Mouse (Mus musculus): ENCODE data around the gene Arhgap11a. TPM values are rescaled to one million over a fixed set of nuclear protein-coding genes. Genes with fewer than 3 reads are reported as not detected.
A peak's percentile ranks its signal among the peaks of the same experiment; 100 is the strongest.

The Arhgap11a gene
- total and polyA plus RNA-seq, 2 experiments from 2014 or later: 1.3 to 2.0 TPM

GRCm38 (mm10) chr2:113866155-113866554 lies 17.7 kb upstream of the Arhgap11a start:
- Histone ChIP-seq H3K4me1 (ENCODE audit: insufficient read depth, low read length) (no peaks in the 10 kb centered on the region), H3K27ac (ENCODE audit: low read depth, low read length) (no peak overlapping the region), H3K9ac (replicated peaks; ENCODE audit: low read length, poor library complexity, severe bottlenecking) (no peak overlapping the region), H3K9me3 (ENCODE audit: low read length) (no peaks in the 10 kb centered on the region), H3K4me2 (ENCODE audit: low read depth, low read length, poor library complexity, severe bottlenecking) (no peak overlapping the region), H3K4me3 (ENCODE audit: low read depth, low read length) (no peak overlapping the region), H3K36me3 (ENCODE audit: insufficient read depth, low read length) (no peaks in the 10 kb centered on the region), H3K27me3 (ENCODE audit: insufficient read depth, low read length) (no peaks in the 10 kb centered on the region)
- peak; percentile 75 for TF ChIP-seq CTCF (IDR thresholded peaks at IDR 0.05)
- peak; percentile 61 for DNase-seq (ENCODE audit: low spot score)
- 32% methylated on average over 2 of the region's 2 CpGs for WGBS
- ATAC-seq (ENCODE audit: low FRiP score): no peak

GRCm38 (mm10) chr2:113849141-113849540 lies 680 bp upstream of the Arhgap11a start:
- DNase-seq (ENCODE audit: low spot score) (peak; percentile 52), ATAC-seq (ENCODE audit: low FRiP score) (peak; percentile 76)
- H3K9me3 ChIP-seq (ENCODE audit: low read length): no peaks in the 10 kb centered on the region
- H3K4me2 ChIP-seq (ENCODE audit: low read depth, low read length, poor library complexity, severe bottlenecking): peak overlapping the region; percentile 96
- H3K27me3 ChIP-seq (ENCODE audit: insufficient read depth, low read length): no peaks in the 10 kb centered on the region
- no peaks in the 10 kb centered on the region for H3K4me1 ChIP-seq (ENCODE audit: insufficient read depth, low read length)
- H3K27ac ChIP-seq (ENCODE audit: low read depth, low read length): peak overlapping the region; percentile 82
- TF ChIP-seq CTCF (IDR thresholded peaks at IDR 0.05): no peak
- H3K9ac ChIP-seq (replicated peaks; ENCODE audit: low read length, poor library complexity, severe bottlenecking): peak overlapping the region; percentile 60
- WGBS: 3% methylated on average over 3 of the region's 3 CpGs
- H3K4me3 ChIP-seq (ENCODE audit: low read depth, low read length): peak overlapping the region; percentile 74
- H3K36me3 ChIP-seq (ENCODE audit: insufficient read depth, low read length): no peaks in the 10 kb centered on the region

DNA sequence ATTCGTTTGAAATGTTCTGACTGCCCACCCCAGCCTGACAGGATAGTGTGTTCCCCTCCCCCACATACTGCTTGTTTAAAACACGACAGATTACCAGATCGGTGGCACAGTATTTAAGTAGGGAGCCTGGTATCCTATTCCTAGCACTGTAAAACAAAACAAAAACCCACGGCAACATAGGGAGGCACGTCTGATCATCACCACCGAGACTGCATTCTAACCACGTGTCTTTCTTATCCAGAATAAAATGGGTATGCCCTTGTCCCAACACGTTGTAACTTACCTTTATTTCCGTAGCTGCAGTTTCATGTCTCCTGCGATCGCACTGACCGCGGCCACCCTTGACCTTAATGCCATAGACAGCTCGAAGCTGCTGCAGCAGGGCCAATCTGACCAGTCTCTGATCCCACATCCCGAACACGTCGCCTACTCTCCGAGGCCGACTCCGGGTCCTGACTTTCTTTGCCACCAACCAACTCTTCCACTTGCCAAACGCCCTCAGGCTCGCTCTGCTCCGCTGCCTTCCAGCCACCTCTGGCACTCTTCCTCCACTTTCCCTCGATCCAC lies 700 bp downstream of the Arhgap11a start:
- Histone ChIP-seq H3K27ac (ENCODE audit: low read depth, low read length) (no peak overlapping the region), H3K4me2 (ENCODE audit: low read depth, low read length, poor library complexity, severe bottlenecking) (peak overlapping the region; percentile 96), H3K4me1 (ENCODE audit: insufficient read depth, low read length) (no peaks in the 10 kb centered on the region), H3K27me3 (ENCODE audit: insufficient read depth, low read length) (no peaks in the 10 kb centered on the region), H3K9ac (replicated peaks; ENCODE audit: low read length, poor library complexity, severe bottlenecking) (0 out of 2 replicates have a peak overlapping the region, but pooled peaks have one; percentile 53), H3K4me3 (ENCODE audit: low read depth, low read length) (peak overlapping the region; percentile 74), H3K36me3 (ENCODE audit: insufficient read depth, low read length) (no peaks in the 10 kb centered on the region), H3K9me3 (ENCODE audit: low read length) (no peaks in the 10 kb centered on the region)
- no peak for DNase-seq (ENCODE audit: low spot score)
- no peak for TF ChIP-seq CTCF (IDR thresholded peaks at IDR 0.05)
- 1% methylated on average over 24 of the region's 24 CpGs for WGBS
- ATAC-seq (ENCODE audit: low FRiP score): 0 out of 2 replicates have a peak, but pooled peaks have one; percentile 2

- Histone ChIP-seq H3K27ac (ENCODE audit: low read depth, low read length) (no peak overlapping the region), H3K27me3 (ENCODE audit: insufficient read depth, low read length) (no peaks in the 10 kb centered on the region), H3K4me3 (ENCODE audit: low read depth, low read length) (no peak overlapping the region), H3K9ac (replicated peaks; ENCODE audit: low read length, poor library complexity, severe bottlenecking) (no peak overlapping the region), H3K36me3 (ENCODE audit: insufficient read depth, low read length) (no peaks in the 10 kb centered on the region), H3K4me2 (ENCODE audit: low read depth, low read length, poor library complexity, severe bottlenecking) (no peak overlapping the region), H3K9me3 (ENCODE audit: low read length) (no peaks in the 10 kb centered on the region), H3K4me1 (ENCODE audit: insufficient read depth, low read length) (no peaks in the 10 kb centered on the region)
- 74% methylated on average over 4 of the region's 4 CpGs for whole genome bisulfite sequencing
- no peak for TF ChIP-seq CTCF (IDR thresholded peaks at IDR 0.05)
- DNase-seq (ENCODE audit: low spot score): no peak
- no peak for ATAC-seq (ENCODE audit: low FRiP score)
These were observed 3.4 kb downstream of the Arhgap11a start for GRCm38 (mm10) chr2:113845081-113845480.

DNA sequence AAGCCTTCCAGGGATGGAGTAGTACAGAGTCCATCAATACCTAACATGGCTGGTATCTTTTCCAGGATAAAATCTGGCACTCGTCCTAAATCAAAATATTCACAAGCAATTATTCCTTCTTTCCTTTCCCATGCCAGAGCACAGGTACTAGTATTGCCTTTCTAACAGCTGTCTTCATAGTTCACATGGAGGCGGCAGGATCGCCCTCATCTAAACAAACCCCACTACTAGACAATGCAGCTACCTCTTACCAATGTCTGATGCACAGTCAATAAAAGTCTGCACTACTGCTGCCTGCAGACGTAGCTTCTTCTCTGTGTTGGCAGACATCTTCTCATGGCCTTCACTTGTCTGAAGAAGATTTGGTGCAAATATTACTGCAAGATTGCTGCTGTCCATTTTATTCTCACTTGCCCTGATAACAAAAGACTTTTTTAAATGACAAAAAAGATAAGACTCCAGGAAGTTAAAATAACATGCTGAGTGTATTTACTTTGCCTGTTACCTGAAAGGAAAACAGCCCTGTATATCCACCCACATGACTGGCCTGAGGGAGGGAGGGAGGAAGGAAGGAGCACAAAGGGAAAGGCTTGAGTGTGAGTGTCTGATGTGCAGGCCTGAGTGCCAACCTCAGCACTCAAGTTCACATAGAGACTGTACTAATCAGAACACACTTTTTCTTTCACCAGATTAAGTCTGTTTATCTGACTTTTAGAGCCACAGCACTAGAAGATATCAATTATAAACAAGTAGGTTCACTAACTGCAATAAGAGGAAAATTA lies 6.6 kb downstream of the Arhgap11a start:
- no peaks in the 10 kb centered on the region for H3K9me3 ChIP-seq (ENCODE audit: low read length)
- no peaks in the 10 kb centered on the region for H3K27me3 ChIP-seq (ENCODE audit: insufficient read depth, low read length)
- H3K36me3 ChIP-seq (ENCODE audit: insufficient read depth, low read length): no peaks in the 10 kb centered on the region
- H3K4me1 ChIP-seq (ENCODE audit: insufficient read depth, low read length): no peaks in the 10 kb centered on the region
- 92% methylated on average over 4 of the region's 4 CpGs for WGBS
- H3K9ac ChIP-seq (replicated peaks; ENCODE audit: low read length, poor library complexity, severe bottlenecking): no peak overlapping the region
- no peak overlapping the region for H3K27ac ChIP-seq (ENCODE audit: low read depth, low read length)
- no peak for TF ChIP-seq CTCF (IDR thresholded peaks at IDR 0.05)
- ATAC-seq (ENCODE audit: low FRiP score) (no peak), DNase-seq (ENCODE audit: low spot score) (no peak)
- H3K4me2 ChIP-seq (ENCODE audit: low read depth, low read length, poor library complexity, severe bottlenecking): no peak overlapping the region
- no peak overlapping the region for H3K4me3 ChIP-seq (ENCODE audit: low read depth, low read length)

- Histone ChIP-seq H3K9ac (replicated peaks; ENCODE audit: low read length, poor library complexity, severe bottlenecking) (no peak overlapping the region), H3K27me3 (ENCODE audit: insufficient read depth, low read length) (no peaks in the 10 kb centered on the region), H3K4me2 (ENCODE audit: low read depth, low read length, poor library complexity, severe bottlenecking) (no peak overlapping the region), H3K4me1 (ENCODE audit: insufficient read depth, low read length) (no peaks in the 10 kb centered on the region), H3K4me3 (ENCODE audit: low read depth, low read length) (no peak overlapping the region), H3K9me3 (ENCODE audit: low read length) (no peaks in the 10 kb centered on the region), H3K36me3 (ENCODE audit: insufficient read depth, low read length) (no peaks in the 10 kb centered on the region), H3K27ac (ENCODE audit: low read depth, low read length) (no peak overlapping the region)
- DNase-seq (ENCODE audit: low spot score) (no peak), ATAC-seq (ENCODE audit: low FRiP score) (no peak)
- no peak for TF ChIP-seq CTCF (IDR thresholded peaks at IDR 0.05)
- 80% methylated on average over 4 of the region's 4 CpGs for WGBS
These were observed 9.0 kb downstream of the Arhgap11a start for GRCm38 (mm10) chr2:113839488-113839887.

Measured in midbrain, postnatal 0 days (tissue).